Mouse (Mus musculus) T-helper 2 cell (primary cell): ENCODE measurements at regions not wholly inside any gene's neighbourhood (a gene's known extent, or its start where the extent isn't known, plus 50 kb on each side); places are given as distances from the start of the nearest gene placed in this dataset.

Experiments used
- in situ Hi-C: fragments of 300-600 bp; cut with MboI, MseI; formaldehyde crosslinking; loops from one replicate; pipeline ENCODE4 v1.15.1; 2025; ENCODE audit warnings: high pct_unique_total_duplicates

DNA sequence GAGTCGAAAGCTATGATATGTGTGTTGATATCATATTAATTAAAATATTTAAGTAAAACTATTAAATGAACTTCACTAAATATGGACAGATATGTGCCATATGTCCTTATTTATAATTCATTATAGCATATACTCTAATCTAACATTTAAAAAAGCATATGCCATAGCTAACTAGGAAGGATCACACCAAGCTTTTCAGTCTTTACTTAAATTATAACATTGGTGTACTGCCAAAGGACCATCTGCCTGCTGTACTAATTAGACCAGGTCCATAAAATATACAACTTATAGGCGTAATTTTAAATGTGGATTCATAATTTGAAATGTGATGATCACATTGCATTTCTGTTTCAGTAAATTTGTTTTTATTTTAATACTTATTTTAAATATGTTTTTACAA lies 651.9 kb upstream of the Klhl1 start:
- in situ Hi-C loops = no loop called here

DNA sequence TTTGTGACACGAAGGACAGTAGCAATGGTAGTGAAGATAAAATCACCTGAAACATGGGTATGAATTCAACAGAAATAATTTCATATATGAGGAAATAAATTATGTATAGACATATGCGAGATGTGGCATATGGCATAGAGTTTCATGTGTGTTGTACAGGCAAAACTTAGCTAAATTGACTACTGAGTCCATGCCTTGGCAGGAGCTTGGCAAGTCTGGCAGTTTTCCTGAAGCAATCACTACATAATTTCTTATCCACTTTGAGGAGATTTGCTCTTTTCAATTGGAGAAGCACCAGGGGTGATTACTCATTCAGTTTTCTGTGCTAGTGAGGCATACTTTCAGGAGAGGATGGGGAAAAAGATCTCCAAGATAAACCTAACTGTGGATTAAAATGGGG lies 646.9 kb upstream of the Klhl1 start:
- in situ Hi-C loops = no loop called here

DNA sequence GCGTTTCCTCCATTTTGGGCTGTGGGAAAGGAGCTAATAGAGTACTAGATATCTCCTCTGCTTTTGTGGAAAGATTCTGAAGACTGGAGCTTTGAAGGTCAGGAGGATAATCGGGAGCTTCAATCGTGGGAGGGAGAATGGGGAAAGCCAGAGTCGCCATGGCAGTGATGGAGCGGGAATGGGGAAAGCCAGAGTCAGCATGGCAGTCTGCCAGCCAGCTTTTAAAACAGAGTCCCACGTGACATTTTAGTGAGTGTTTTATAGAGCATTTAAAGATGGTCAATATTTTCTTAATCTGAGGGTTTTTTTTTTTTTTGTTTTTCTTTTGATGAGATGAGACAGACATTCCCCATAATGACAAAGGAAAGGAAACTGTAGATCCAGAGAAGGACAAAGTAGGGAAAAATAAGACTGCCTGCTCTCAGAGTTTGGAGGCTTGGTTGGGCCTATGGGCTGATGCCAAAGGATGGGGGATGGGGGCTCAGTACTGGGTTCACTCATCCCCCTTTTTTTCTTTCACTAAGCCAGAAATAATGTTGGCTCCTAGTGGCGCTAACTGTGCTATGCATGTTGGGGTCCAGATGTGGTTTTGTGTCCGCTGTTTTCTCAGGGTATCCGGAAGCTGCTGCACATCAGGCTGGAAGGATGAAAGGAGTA lies 630.2 kb upstream of the Klhl1 start:
- in situ Hi-C loops = no loop called here

DNA sequence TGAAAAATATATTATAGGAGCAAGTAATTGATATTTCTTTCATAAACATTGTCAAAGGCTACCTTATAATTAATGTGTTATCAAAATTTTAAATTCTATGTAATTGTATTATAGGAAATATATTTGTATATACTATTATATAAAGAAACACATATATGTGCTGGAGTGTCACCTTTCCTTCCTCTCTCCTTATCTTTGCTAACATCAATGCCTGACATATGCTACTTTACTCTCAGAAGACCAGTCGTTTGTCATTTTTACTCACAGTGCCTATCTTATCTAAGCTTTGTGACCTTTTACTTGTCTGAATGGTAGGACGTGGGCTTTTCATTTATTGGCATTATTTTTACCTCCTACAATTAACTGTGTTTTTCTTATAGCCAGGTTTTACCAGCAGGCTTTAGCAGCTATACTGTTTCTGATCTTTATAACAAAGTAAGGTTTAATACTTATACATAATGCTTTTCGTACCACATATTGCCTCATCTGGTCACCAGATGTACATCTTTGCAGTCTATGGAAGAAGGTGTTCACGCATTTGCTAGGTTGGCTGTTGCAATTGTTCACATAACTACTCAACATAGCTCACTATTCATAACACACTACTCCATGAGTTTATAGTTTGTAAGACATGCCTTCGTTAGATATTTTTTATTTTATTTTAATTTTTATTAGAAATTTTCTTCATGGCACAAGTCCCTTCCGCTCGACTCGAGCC lies 597.2 kb upstream of the Klhl1 start:
- in situ Hi-C loops = no loop called here

DNA sequence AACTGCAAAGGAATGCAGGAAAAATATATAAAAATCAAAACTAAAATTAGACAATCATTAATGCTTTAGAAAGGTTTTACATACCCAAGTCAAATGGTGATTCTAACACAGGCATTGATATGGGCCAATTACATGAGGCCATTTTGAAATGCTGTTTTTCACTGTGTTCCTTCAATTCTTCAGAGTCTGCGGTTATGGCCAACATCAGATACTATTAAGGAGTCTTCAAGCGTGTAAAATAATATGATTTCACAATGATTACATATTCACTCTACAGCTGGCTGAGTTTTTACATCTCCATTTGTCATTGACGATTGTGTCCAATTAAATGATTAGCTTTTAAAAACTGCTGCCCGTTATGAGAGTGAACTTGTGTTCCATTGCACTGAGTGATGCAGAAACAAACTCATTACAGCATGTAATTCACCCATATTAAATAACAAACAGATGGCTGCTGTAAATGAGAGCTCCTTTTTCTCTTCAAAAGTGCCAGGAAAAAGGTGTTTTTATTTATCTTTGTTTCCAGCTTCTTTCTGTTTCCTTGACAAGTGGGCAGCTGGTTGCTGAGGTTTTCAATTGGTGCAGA lies 582.3 kb upstream of the Klhl1 start:
- in situ Hi-C loops = no loop called here

DNA sequence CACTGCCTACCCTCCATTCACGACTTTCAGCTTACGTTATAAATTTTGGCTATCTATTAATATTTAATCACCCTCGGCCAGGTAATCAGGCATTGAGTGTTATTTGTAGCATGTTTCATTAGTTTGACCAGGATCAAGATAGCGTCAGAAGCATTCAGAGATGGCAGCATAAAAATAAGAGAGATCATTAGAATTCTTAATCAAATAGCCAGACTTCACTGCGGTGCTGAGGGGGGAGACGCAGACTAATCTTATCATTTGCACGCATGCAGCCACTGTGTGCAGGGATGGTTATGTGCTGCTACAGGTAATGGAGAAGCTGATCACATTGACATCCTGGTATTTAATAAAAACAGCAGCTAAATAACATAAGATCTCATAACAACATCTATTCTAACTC lies 574.5 kb upstream of the Klhl1 start:
- in situ Hi-C loops = no loop called here

DNA sequence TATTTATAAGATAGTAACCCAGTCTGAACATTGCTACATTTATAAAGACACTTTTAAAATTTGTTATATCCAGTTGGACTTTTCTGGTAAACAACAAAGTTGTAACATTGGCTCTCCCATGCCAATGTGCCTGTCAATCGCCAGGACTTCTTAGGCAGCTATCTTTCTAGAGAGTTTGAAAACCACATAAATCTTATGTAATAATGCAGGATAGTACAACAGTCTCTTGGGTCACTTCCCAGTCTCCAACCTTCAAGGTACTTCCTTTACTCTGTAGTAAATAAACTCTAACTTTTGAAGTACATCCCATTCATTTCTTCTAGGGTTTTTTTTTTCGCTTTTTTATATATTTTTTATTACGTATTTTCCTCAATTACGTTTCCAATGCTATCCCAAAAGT lies 570.0 kb upstream of the Klhl1 start:
- in situ Hi-C loops = no loop called here

DNA sequence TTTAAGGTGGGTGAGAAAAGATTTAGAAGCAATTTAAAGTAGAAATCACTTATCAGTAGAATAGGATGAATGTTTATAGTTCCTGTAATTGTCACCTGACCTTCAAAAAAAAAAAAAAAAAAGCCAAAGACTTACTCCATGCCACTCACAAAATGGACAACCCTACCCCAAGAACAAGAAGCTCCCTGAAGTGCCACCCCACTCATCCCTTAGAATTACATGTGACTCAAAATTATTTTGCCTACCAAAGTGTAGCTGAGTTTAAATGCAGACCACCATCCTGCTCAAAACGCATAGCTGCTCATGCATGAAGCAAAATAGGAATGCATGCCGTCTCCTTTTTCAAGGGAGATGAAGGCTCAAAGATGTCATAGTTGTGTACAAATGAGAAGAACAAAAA lies 568.4 kb upstream of the Klhl1 start:
- in situ Hi-C loops = no loop called here

DNA sequence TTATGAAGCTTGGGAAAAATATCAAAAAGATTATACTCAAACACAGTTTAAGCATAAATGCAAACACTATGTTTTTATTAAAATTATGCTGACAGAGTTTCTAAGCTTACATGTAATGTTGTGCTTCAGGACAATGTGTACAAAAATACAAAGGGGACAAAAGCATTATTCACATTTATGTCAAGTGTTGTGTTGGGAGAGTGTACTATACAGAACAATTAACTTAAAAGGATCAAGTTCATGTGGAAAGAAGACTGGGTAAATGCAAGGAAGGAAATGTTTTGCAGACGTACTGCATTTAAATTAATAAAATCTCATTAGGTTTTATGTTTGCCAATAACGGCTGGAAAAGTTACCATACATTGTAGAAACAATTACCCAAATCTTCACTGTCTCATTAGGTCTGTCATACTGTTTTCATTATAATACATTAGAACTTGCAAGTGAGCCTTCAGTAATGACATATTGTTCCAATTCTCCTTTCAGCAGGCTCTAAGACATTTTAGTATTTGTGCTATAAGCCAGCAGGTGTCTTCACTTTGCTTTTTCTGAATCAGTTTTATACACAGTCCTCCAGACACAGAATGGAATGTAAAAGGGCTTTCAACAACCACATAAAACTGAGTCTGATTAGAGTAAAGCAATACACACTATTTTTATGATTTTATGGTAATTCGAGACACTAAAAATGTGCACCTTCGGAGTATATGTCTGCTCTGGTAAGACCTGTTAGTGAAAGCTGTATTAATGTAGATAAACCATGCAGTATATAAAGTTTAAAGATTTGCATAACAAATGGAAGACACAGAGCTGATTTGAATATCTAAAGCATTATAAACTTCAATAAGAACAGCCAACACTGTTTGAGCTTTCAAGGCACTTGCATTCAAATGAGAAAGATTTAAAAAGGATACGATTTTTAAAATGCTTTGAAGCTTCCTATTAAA lies 567.7 kb upstream of the Klhl1 start:
- in situ Hi-C loops = no loop called here

DNA sequence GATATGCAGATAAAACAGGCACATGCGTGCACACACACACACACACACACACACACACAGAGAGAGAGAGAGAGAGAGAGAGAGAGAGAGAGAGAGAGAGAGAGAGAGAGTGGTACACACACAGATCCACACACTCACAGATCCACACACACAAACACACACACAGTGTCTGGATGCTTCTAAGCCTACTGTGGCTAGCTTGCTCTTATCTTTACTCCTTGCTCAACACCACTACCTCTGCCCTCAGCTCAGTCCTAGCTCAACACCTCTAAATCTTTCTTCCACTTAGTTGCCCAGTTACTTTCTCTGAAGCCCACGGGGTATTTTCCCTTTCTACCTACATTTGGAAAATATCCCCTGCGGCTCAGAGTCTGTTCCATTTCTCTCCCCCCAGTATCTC lies 555.9 kb upstream of the Klhl1 start:
- in situ Hi-C loops = loop anchor here (10.0 kb wide), 1 partner anchor 750 kb away; no protein-coding TSS in a partner anchor

DNA sequence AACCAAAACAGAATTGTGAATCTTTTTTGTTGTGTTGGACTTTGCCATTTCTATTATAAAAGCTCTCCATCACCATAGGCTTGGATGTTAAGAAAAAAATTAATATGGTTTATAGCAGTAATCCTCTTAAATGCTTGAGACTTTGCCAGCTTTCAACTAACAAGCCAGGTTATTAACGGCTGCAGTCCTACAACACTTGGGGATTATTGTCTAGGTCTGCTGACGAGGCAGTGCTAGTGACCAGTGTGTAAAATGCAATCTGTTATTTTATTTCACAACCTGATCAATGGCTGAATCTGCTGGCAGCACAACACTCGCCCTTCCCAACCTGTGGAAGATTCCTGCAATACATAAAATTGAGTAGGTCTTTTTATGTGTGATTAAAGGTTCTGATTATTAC lies 549.9 kb upstream of the Klhl1 start:
- in situ Hi-C loops = no loop called here

DNA sequence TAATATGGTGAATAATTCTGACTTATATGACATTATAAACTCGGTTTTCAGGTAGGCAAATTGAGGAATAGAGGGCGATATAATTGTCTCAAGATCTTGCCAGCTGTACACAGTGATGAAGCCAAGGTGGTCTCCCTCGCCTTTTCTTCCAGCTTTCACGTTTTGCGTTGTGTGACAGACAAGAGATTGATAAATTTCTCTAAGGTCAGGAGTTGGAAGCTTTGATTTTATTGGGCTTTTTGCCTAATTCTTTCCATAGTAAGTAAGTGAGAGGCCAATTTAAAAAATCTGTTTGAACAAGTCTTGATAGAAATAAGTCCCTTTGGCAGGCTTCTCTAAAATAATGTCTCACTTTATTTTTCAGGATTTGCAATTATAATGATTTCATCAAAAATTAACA lies 549.4 kb upstream of the Klhl1 start:
- in situ Hi-C loops = no loop called here

DNA sequence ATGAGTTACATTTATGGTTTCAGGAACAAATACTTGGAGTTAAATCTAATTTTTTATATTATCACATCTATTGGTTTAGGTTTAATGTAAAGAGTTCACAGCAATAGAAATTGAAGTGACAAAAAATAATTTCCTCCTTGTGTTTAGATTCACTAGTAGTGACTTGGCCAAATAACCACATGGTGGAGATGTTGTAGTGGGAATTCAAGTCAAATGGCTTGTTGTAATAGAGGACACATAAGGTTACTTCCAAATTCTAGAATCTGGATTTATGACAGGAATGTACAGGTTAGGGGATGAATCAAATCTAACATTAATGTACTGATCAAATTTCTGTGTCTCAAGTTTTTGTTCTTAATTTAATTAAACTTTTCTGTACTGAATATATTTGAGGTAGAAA lies 526.4 kb upstream of the Klhl1 start:
- in situ Hi-C loops = no loop called here

DNA sequence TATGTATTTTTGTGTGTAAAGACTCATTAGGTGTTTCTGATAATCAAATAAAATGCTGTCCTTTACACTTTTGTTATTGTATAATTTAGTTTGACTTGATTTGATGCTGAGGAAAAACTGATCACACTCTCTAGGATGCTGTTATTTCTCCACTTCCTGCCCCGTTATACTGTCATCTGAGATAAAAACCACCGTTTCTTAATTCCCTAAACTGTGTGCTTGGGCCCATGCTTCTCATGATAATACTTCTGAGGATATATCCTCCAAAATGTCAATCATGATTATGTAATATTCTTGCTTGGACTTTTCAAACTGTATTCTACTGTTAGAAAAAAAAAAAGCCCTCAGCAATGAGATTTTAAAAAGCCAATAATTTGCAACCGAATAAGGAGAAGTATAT lies 520.9 kb upstream of the Klhl1 start:
- in situ Hi-C loops = no loop called here

DNA sequence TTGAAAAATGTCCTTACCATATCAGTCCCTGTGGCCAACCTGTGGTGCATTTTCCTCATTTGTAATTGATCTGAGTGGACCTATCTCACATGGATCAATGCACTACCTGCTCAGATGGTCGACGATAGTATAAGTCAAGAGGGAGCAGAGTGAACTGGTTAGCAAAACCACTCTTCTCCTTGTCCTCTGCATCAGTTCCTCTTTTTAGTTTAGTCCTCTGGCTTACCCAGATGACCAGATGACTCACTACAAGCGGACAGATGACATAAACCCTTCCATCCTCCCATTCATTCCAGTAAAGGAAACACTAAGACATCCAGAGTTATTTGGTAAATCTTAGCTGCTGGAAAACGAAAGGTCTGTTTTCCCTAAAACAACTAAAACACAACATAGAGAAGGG lies 509.6 kb upstream of the Klhl1 start:
- in situ Hi-C loops = no loop called here

DNA sequence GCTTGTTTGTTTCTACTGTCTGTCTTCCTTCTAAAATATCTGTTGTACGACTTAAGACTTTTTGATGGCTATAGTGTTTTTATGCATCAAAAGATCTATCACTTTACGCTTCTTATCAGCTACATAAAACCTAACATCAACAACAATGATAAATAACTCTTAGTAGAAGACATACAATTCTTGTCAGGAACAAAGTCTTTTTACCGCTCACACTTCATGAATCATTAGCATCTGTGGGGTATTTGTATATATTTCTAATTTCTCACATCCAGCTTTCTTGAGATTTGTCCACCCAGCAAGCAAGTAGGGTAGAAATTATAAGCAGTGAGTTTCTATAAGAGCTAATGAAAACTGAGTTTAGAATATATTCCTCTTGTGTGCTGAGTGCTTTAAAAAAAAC lies 487.4 kb upstream of the Klhl1 start:
- in situ Hi-C loops = no loop called here

DNA sequence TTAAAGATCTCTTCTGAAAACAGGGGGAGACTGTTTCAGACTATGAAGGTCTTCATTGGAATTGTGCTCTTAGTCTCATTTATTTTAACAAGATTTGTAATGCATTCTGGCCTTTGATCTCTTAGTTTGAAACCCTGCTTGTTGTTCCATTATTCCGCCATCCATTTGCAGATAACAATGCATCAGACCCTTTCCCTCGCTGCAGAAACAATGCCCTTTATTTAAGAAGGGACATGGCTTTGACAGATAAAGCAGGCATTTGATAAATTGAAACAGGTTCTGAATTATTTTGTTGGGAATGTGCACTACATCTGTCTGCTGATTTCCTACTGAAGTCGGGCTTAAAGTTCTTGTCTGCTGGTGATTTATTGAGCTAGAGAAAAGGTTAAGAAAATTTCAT lies 476.2 kb upstream of the Klhl1 start:
- in situ Hi-C loops = no loop called here

DNA sequence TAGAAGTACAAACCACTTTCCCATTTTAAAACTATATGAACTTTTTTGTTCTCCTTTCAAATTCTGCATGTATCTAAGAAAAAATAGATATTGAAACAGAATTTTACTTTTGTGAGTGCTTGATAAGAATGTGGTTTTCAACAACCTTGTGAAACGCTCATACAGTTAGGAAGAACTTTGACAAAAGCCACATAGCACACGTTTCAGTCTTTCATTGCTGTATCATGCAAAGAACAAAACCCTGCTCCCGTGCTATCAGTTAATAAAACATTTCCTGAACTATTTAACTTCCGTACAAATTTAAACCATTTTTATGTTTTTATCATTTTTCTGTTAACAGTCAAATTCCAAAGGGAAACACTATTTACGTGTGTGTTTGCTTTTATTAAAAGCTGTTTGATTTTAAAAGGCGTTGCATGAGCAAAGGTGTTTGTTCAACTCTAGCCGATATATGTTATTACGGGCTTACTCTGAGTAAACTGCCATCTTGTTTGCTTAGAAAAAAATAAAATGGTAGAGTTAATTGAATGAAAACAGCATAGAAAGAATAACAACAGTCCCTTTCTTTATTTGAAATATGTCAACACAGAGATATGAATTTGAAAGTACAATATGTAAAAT lies 471.8 kb upstream of the Klhl1 start:
- in situ Hi-C loops = no loop called here

DNA sequence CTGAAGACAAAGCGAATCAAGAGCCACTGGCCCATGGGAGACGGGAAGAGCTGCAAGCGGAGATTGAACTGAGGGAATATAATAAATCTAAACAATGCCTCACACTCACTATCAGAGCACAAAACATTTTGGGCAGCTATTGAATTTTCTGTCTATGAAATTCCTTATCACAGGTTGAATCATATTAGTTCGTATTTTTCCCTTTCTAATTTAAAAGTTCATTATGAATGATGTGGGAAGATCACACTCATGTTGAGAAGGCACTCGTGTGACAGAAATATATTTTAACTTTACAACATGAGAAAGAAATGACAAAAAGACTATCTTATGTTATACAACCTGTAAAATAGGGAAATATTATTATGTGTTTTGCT lies 444.2 kb upstream of the Klhl1 start:
- in situ Hi-C loops = no loop called here

DNA sequence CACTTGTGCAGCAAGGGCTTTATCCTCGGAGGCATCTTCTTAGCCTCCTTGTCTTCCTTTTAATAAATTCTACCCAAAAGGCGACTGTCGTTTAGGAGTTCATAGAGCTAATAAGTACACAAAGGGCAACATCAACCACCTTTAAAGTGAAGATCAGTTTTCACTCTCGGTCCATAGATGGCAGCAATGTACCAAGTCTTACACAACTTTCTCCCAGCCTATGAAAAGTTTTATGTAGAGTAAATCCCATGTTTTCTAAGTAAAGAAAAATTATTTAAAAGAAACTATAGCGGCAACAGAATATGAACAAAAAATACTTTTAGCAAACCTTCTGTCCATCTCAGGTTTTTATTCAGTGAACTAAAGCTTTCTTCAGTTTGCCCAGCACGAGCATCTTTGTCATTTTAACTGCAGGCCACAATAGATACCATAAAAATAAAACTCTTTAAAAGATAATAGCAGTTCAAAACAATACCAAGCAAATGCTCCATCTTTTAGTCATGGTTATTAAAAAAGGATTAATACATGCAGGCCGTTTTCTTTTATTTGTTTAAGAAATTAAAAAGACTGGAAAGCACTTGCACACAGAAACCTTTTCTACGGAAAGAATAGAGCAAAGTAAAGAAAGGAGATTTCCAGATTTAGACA lies 443.6 kb upstream of the Klhl1 start:
- in situ Hi-C loops = no loop called here

DNA sequence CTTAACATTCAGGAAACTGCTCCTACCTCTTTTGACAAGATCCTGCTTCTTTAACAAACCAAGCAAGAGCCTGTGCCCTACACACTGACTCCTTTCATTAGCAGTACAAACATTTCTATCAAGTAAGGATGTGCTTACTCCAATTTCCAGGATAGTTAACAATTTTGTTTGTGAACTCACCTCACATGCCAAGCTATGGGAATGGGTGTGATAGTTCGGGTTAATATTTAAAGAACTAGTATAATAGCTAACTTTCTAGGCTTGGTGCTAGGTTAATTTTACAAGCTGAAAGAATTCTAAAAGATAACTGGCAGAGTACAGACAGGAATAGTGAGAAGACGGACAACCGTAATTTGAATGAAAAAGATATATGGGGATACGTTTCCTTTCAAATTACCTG lies 437.2 kb upstream of the Klhl1 start:
- in situ Hi-C loops = no loop called here
